ENCODE assay signal across 21 mouse cellular contexts in genomic region chr1:105340943-105341342, GRCm38 (mm10).
"Had no signal": no experiment of that assay in that cellular context is flagged by ENCODE, and none has a peak within 500 bp of the region (broad histone marks: within the 10 kb centered on the region; RNA-seq: fewer than 3 reads in every experiment).

No protein-coding gene starts in this region.

- H3K27me3 ChIP-seq: kidney, embryonic 15.5 days; liver, embryonic 15.5 days; lung, embryonic 15.5 days; megakaryocyte, embryonic 14.5 days; stomach, embryonic 15.5 days had no signal

- H3K4me2 ChIP-seq: kidney, embryonic 15.5 days; liver, embryonic 11.5 days; liver, embryonic 15.5 days; lung, embryonic 15.5 days; stomach, embryonic 15.5 days had no signal

- H3K9ac ChIP-seq: kidney, embryonic 15.5 days; liver, embryonic 15.5 days; lung, embryonic 15.5 days; stomach, embryonic 15.5 days had no signal

- H3K27ac ChIP-seq: kidney, embryonic 15.5 days; left cerebral cortex, adult 2 months; liver, embryonic 15.5 days; lung, embryonic 15.5 days; midbrain, embryonic 10.5 days; stomach, embryonic 15.5 days had no signal

- H3K36me3 ChIP-seq: kidney, embryonic 15.5 days; liver, embryonic 15.5 days; lung, embryonic 15.5 days; midbrain, embryonic 10.5 days; stomach, embryonic 15.5 days had no signal

- H3K4me1 ChIP-seq: kidney, embryonic 15.5 days; liver, embryonic 15.5 days; lung, embryonic 15.5 days; megakaryocyte, embryonic 14.5 days; midbrain, embryonic 10.5 days; stomach, embryonic 15.5 days had no signal

- H3K4me3 ChIP-seq: kidney, embryonic 15.5 days; left cerebral cortex, adult 2 months; liver, embryonic 15.5 days; lung, embryonic 15.5 days; megakaryocyte, embryonic 14.5 days; midbrain, embryonic 10.5 days; stomach, embryonic 15.5 days had no signal

- DNase-seq: kidney, adult 11 months; kidney, adult 8-10 months; kidney, postnatal 10 days; kidney, postnatal 36 days; layer of hippocampus, postnatal 36 days; lung, adult 18-20 months; lung, postnatal 10 days; lung, postnatal 36 days; right cerebral cortex, postnatal 25 days; spleen, adult 18-20 months; thymus, adult 18-20 months; thymus, postnatal 36 days had no signal

- ATAC-seq: midbrain, embryonic 16.5 days had no signal

- H3K9me3 ChIP-seq: kidney, embryonic 15.5 days; liver, embryonic 15.5 days; lung, embryonic 15.5 days; midbrain, embryonic 10.5 days; stomach, embryonic 15.5 days had no signal
